Mouse (Mus musculus): ENCODE results near the gene Casp6.

The Casp6 gene

DNA sequence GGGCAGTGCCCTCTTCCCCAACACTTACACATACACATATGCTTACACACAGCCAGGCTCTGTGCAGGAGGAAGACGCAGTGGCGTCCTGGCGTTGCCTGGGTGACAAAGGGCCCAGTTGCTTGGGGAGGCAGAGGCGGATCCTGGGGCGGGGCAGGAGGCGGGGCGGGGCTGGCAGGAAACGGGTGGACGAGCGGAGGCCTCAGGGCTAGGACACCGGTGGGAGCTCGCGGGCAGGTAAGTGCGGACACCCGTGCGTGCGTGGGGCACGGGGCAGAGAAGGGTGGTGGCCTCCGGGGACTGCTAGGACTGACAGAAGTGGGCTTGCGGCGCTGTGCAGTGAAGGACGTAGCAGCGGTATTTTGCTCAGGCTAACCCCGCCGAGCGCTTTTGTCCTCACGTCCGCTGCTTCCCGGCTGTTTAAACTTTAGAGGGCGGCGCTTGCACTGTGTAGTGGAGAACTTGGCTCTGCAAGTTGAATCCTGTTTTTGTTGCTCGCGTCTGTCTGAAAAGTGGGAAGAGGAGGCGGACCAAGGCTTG, at the start of gene Casp6:
Casp6 (plus strand) TSS at position 155 of the 539 bp plus-strand sequence.
- DNase-seq (ENCODE audit: low spot score): peak; percentile 58

DNA sequence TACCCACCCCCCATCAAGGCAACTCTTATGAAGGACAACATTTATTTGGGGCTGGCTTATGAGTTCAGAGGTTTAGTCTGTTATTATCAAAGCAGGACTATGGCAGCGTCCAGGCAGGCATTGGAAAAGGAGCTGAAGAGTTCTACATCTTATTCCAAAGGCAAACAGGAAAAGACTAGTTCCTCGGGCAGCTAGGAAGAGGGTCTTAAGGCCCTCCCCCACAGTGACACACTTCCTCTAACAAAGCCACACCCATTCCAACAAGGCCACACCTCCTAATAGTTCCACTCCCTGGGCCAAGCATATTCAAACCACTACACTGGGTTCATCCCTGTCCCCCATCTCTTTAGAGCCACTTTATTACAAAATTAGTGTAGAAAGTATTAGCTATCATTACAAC, 38.6 kb upstream of the Casp6 start:
- no peak for DNase-seq (ENCODE audit: low spot score)

DNA sequence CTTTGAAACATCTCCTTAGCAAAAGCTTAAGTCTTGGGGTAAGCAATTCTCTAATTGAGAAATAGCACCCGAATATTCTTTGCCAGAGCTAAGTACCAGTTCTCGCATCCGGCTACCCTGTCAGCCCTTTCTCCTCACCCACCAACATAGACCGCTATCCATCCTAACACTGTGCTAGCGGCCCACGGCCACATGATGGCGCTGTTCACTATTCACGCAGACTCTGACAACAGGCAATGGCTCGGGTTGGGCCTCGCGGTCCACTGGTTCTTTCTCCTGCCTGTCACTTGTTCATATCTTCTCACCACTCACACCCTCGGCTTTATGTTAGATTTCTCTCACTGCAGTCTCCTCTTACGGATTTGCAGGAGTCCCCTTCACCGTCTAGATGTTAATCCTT, 37.5 kb upstream of the Casp6 start:
- no peak for DNase-seq (ENCODE audit: low spot score)

DNA sequence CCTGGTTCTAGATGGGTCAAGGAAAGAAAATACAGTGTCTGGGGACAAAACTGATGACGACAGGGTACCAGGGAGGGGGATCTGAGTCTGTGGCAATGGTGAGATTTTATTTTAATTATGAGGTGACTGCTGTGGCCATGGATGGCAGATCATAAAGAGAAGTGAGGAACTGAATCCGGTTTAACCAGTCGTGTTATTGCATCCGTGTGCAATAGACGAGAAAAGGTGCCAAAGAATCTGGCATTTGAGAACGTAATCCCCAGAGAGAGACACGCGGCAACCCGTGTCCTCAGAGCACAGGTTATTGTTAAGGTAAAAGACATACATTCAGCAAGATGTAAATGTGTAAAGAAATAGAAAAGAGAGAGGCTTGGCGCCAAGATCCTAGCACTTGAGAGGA, 23.9 kb upstream of the Casp6 start:
- DNase-seq (ENCODE audit: low spot score): no peak

DNA sequence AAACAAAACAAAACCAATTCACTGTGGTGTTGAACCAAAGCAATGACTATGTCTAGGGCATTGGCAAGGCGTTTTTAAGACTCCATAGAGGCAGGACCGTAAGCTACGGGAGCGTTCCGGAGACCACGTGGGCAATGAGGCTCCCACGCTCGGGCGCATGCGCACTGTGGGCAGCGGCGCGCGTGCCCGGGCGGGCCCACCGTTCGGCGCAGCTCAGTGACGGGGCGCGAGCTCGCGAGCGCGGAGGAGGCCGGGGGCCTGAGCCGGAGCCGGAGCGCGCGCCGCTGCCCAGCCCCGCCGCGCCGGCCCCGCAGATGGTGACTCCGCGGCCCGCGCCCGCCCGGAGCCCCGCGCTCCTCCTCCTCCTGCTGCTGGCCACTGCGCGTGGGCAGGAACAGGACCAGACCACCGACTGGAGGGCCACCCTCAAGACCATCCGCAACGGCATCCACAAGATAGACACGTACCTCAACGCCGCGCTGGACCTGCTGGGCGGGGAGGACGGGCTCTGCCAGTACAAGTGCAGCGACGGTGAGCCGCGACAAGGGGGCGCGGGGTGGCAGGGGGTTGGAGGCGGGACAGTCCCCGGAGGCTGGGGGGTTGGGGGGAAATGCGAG, 22.7 kb upstream of the Casp6 start, which contains the start of gene Pla2g12a:
Pla2g12a (plus strand) TSS at position 202 of the 617 bp plus-strand sequence.
- peak; percentile 91 for DNase-seq (ENCODE audit: low spot score)

DNA sequence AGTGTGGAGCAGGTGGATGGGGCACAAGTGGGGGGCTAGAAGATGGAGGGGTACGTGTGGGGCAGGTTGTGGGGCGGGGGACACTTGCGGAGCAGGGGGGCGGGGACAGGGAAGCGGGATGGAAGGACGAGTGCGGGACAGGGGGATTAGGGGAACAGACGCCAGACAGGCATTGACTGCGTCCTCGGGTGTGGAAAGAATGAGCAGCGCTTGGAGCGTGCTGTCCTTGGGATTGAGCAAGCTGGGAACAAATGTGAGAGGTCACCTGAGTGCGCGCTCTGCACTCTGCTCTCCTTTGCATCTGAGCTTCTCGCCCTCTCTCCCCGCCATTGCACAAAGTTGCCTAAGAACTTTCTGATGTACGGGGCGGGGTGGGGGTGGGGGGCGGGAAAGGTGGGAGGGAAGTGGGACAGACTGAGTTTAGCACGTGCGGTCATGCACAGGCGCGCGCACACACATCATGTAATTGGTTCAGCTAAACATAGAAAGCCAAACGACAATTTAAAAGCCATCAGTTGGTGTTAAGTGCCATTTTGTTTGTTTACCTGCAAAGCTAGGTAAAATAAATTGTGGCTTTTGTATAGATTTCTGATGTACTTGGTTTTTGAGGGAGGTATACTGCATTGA, 22.0 kb upstream of the Casp6 start:
- DNase-seq (ENCODE audit: low spot score): peak; percentile 33

DNA sequence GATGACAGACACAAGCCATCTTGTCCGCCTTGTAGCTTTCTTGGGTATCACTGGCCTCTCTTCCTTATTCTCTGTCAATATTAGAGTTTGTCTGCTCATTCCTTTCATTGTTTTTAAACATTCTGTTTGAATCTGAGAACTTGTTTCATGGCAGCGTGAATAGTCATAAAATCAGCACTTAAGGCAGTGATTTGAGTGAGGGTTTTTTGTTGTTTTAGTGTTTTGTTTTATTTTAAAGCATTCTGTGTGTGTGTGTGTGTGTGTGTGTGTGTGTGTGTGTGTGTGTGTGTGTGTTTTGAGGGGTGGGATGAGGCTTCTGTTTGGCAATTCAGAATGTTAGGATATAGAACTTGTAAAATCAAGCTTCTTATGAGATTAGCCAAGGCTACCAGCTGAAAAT, 21.3 kb upstream of the Casp6 start:
- DNase-seq (ENCODE audit: low spot score): no peak

DNA sequence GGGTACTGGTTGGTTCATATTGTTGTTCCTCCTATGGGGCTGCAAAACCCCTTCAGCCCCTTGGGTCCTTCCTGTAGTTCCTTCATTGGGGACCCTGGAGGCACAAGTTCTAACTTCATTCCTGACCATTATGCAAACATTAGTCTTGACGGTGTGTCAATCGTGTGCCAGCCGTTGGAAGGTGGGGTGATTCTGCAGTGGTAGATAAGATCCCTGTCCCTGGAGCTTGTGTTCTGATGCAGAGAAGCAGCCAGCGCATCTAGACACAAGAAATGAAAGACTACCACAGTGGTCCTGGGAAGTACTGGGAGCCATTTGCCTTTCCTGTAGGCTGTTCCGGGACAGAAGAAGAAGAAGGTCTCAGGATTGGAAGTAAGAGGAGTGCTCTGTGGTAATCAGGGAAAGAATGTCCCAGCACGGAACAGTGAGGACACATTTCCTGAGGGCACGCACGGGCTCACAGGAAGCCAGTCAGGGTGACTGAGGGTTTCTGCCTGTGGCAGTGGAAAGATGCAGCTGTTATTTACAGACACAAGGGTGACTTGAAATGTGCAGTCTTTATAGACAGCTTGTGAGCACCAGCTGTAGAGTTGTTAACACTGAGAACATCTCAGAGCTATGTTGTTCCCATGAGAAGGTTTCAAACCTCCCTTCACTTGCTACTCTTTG, 20.2 kb upstream of the Casp6 start:
- no peak for DNase-seq (ENCODE audit: low spot score)

DNA sequence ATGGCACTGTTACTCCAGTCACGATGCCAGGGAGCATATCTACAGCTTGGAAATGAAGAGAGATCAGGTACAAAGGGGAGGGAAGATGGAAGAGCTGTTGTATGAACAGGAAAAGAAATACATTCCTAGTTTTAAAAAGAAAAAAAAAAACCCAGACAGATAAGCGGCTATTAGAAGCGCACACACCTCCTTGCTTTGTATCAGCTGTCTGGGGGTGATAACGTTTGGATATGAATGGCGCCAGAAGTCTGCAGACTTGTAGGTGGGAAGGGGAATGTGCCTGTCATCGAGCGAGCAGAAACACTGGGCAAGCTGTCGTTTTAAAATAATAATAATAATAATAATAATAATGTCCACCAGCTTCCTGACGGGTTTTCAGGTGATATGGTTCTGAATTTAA, 15.6 kb upstream of the Casp6 start:
- no peak for DNase-seq (ENCODE audit: low spot score)

DNA sequence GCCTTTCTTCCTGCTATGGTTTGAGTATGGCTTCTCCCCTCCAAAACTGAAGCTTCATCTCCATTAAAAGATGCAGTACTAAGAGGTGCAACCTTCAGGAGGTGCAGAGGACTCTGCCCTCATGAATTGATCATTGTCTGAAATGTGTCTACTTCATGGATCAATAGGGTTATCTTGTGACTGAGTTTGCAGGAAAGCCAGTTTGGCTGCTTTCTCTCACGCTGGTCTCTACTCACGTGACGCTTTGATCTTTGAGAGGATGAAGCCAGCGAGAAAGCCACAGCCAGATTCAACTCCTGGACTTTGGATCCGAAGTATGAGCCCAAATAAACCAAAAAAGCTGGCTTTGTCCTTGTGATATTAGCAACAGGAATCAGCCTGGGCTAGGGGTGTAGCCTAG, 14.8 kb upstream of the Casp6 start:
- no peak for DNase-seq (ENCODE audit: low spot score)

DNA sequence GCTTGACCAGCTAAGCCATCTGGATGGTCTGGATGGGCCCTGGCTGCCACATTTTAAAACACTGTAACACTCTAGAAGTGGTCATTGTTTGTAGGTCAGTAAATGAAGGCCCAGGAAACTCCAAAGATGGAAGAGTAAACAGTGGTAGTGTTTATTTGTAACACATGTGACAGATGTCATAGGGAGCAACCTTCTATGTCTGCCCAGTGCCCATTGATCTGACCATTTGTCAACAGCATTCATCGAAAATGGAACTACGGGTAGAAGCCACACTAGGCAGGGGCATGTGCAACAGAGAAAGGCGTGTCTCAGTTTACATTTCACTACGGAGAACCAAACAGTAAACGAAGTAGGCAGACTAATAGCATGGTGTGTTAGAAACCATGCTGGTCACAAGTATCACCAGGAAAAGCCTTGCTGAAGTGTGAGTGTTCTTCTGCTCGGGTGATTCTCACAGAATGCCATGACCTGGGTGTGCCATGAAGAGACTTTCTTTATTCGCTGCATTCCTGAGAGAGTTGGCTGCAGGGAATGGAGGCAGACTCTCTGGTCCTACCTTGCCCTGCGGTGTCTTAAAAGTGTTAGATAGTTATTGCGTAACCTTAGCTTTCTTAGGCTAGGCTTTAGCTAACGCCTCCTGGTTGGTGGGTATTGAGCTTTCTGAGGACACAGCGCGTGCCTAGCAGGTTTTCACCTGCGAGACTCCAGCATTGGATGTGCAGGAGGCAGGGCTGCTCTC, 13.3 kb upstream of the Casp6 start:
- no peak for DNase-seq (ENCODE audit: low spot score)

DNA sequence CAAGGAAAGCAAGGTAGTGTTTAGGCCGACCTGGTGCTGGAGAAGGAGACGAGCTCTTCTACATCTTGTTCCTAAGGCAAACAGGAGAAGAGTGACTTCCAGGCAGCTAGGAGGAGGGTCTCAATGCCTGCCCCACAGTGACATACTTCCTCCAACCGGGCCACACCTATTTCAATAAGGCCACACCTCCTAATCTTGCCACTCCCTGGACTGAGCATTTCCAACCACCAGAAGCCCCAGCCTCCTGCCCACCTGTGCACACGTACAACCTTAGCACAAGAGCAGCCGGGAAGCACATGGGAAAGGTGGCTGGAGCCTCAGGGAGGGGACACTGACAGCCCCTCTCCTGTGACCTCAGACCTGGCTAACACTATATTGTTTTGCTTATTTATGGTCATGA, 9.2 kb upstream of the Casp6 start:
- no peak for DNase-seq (ENCODE audit: low spot score)

DNA sequence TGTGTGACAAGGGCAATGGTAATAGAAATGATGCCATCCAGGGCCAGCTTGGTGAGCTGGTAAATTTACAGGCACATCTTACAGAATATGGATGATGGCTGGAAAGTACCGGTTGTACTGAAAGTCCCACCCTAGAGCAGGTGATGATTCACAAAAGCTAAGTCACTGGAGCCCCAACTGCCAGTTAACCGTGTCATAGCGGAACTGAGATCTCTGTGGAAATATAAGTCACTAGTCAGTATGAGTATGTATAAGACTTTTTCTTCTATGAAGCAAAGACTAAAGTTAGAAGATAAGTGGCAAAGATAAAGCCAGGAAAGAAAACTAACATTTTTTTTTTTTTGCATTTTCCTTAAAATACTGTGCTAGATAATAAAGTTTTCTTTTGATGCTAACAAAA, 8.1 kb upstream of the Casp6 start:
- no peak for DNase-seq (ENCODE audit: low spot score)

DNA sequence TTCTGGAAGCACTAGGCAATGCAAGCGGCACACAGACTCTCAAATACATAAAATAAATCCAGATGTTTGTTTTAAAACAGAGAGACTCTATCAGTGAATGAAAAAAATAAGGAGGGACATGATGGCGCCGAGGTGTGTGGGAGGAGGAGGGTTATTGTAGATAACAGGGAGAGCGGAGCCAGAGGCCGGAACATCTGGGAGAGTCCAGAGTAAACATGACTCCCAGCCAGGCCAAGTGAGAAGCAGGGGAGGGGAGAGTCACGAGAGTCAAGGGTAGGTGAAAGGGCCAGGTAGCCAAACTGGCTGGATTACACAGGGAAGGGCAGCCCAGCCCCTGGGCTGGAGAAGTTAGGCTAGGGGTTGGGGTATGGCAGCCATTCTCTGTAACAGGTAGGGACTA, 4.6 kb upstream of the Casp6 start:
- no peak for DNase-seq (ENCODE audit: low spot score)

DNA sequence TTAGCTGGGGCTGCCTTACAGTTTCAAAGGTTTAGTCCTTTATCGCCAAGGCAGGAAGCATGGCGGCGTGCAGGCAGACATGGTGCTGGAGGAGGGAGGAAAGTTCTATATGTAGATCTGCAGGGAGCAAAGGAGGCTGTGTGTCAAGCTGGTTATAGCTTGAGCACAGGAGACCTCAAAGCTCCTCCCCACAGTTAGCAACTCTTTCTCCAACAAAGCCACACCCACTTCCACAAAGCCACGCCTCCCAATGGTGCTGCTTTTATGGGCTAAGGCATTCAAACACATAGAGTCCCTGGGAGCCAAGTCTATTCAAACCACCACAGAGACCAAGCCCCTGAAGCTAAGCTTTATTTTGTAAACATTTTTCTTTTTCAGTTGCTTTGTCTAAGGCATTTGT, 2.3 kb upstream of the Casp6 start:
- no peak for DNase-seq (ENCODE audit: low spot score)

DNA sequence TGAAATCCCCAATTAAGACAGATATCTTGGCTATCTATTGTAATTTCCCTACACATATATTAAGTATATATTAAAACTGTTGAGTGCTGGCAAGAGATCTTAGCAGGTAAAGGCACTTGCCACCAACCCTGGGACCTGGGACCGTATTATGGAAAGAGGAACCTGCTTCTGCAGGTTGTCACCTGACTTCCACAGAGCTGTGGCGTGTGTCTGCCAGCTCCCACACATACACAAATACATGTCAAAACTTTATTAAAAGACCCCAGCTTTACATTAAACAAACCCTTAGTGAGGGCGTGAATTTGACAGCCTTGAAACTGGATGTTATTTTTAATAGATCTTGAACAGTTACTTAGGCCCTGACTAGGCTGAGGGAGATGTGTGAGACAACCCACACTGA, 2.1 kb downstream of the Casp6 start:
- no peak for DNase-seq (ENCODE audit: low spot score)

DNA sequence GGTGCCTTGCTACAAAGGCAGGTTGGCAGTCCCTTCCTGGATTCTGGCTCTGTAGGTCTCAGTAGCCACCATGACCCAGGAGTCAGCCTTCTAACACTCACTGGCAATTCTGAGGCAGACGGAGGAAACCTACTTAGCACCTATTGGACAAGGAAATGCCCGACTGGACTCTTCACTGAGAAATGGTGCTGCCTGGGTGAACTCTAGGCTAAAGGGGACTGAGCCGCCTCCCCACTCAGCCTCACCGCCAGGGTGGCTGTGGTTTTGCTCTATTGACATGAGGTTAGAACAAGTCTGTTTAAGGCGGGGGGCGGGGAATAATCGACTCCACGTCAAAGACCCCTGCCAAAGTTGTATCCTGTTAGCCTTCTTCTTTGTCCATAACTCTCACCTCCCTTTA, 2.6 kb downstream of the Casp6 start:
- no peak for DNase-seq (ENCODE audit: low spot score)

DNA sequence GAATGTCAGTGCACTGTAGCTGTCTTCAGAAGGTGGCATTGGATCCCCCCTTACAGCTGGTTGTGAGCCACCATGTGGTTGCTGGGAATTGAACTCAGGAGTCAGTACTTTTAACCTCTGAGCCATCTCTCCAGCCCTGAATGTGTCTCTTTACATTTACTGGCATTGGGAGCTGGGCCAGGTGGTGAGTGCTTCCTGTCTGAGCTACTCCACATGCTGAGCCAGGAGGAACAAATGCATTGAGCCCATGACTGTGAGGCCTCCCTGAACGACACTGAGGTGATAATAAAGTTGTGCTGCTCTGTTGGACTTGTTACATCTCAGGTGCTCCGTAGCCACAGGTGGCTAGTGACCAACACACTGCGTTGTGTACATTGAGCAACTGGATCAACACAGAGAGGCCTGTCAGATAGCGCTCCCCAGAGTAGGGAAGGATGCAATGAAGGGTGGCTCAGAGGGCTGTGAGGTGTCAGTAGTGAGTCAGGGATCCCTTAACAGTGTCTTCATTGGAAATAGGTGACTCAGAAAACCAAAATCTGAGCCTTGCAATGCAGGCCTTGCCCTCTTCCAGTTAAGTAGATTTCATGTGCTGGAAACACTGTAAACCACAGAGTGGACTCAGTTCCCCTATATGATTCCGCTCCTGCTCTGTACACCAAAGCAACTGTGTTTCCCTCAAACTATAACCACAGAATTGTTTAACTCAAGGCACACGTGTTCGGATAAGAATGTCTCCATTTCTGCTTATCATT, 3.3 kb downstream of the Casp6 start:
- no peak for DNase-seq (ENCODE audit: low spot score)

DNA sequence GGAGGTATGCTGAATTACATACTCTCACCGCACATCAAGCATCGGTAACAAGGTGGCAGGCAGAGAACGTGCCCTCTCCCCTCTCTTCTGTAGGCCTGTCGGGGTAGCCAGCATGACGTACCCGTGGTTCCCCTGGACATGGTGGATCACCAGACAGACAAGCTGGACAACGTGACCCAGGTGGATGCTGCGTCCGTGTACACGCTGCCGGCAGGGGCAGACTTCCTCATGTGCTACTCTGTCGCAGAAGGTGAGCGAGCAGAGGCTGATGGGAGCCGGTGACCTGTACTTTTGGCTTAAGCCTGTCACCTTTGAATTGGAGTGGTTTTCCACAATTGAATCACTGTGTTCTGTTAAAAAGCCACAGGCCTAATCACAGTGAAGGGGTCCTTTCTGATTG, 10.8 kb downstream of the Casp6 start:
- no peak for DNase-seq (ENCODE audit: low spot score)

DNA sequence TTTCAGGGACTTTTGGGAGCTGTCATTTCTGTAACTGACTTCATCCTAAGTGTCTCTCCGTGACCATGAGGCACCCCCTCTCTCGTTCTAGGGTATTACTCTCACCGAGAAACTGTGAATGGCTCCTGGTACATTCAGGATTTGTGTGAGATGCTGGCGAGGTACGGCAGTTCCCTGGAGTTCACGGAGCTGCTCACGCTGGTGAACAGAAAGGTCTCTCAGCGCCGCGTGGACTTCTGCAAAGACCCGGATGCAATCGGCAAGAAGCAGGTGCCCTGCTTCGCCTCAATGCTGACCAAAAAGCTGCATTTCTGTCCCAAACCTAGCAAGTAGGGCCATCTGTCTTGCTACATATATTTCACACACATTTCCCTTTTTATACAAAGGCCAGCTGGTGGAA, 12.0 kb downstream of the Casp6 start:
- DNase-seq (ENCODE audit: low spot score): no peak

DNA sequence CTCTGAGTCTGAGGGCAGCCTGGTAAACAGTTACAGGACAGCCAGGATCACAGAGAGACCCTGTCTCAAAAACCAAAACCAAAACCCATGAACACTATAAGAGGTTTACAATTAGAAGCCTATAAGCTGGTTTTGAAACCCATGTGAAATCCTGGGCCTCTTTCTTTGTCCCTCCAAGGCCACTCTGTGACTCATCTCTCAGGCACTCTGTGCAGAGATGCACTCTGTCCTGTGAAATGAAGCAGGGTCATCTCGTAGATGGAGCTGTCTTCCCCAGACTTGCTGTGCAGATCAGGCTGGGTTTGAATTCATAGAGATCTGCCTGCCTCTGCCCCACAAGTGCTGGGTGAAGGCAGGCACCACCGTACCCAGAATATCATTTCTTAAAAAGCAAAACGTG, 16.2 kb downstream of the Casp6 start:
- no peak for DNase-seq (ENCODE audit: low spot score)

DNA sequence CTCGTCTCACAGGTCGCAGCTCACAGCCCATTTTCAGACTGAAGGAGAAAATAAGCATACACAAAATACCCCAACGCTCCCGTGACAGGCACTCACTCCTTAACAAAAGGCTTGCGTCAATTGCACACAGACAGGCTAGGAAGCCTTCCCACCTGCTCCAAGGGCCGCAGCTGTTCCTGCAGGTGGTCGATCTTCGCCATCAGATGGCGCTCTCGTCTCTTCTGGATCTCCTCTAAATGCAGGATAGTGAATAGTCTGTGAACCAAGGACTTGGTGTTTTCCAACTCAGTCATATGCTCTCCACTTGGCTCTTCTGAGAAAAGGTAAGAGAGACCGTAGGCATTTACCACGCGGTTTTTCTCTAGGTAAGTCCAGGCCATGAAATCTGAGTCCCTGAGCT, 17.2 kb downstream of the Casp6 start:
- peak; percentile 60 for DNase-seq (ENCODE audit: low spot score)
